Mouse (Mus musculus) heart, embryonic 13.5 days (tissue): ENCODE results near the gene Eef1g. TPM values are rescaled to one million over a fixed set of nuclear protein-coding genes. Genes with fewer than 3 reads are reported as not detected.
A peak's percentile ranks its signal among the peaks of the same experiment; 100 is the strongest.

Source experiments
- ATAC-seq: fragments of 200-750 bp; cut with Nextera tagmentation; 2 replicates; pipeline ENCODE4 v1.8.0; 2017; ENCODE audit warnings: moderate TSS enrichment; ENCODE audit not compliant: insufficient number of reproducible peaks, low FRiP score, low TSS enrichment; ENCODE audit errors: extremely low read depth
- H3K27ac ChIP-seq: fragments of 300-500 bp; sonication (generic); replicated peaks from 2 replicates; pipeline ENCODE4 v1.5.1; 2015; ENCODE audit warnings: moderate library complexity, mild to moderate bottlenecking, inconsistent platforms
- H3K27me3 ChIP-seq: fragments of 300-500 bp; sonication (generic); replicated peaks from 2 replicates; pipeline ENCODE4 v1.6.1; 2015; ENCODE audit warnings: mild to moderate bottlenecking, inconsistent platforms
- H3K36me3 ChIP-seq: fragments of 300-500 bp; sonication (generic); 2 replicates; pipeline ENCODE4 v1.6.1; 2015; ENCODE audit warnings: mild to moderate bottlenecking, inconsistent platforms
- H3K4me1 ChIP-seq: fragments of 300-500 bp; sonication (generic); 2 replicates; pipeline ENCODE4 v1.6.1; 2015; ENCODE audit warnings: inconsistent platforms
- H3K4me2 ChIP-seq: fragments of 300-500 bp; sonication (generic); 2 replicates; pipeline ENCODE4 v1.6.1; 2015; ENCODE audit warnings: inconsistent platforms, mild to moderate bottlenecking, moderate library complexity
- H3K4me3 ChIP-seq: fragments of 300-500 bp; sonication (generic); 2 replicates; pipeline ENCODE4 v1.5.1; 2015; ENCODE audit warnings: moderate library complexity, mild to moderate bottlenecking, inconsistent platforms
- H3K9ac ChIP-seq: fragments of 300-500 bp; sonication (generic); 2 replicates; pipeline ENCODE4 v1.6.1; 2015; ENCODE audit warnings: inconsistent platforms, mild to moderate bottlenecking, moderate library complexity
- H3K9me3 ChIP-seq: fragments of 300-500 bp; sonication (generic); 2 replicates; pipeline ENCODE4 v1.6.1; 2016; ENCODE audit warnings: inconsistent platforms
- WGBS: fragments of 180-500 bp; shearing (Covaris S2); methylation state at CpG from one replicate; pipeline ENCODE4 v1.1.7; 2015; ENCODE audit warnings: mixed read lengths; 5-methylcytosine and 5-hydroxymethylcytosine counted together
- polyA plus RNA-seq: library from polyadenylated mRNA; unstranded; fragments of >200 nt; fragmentation: Nextera tagmentation; extraction: Ambion mirVana; gene quantifications from 2 replicates; pipeline ENCODE4 v1.2.1, GENCODE M21; 2015

Eef1g gene
- 251 and 281 TPM in 2 replicates for polyA plus RNA-seq

GRCm38 (mm10) chr19:8966590-8967372 is at the start of gene Eef1g:
Eef1g (plus strand) TSS chr19:8967041.
- Histone ChIP-seq H3K4me1 (peaks cover 30% of the 10 kb centered on the region), H3K9ac (peak within 1 kb of the TSS; percentile 95), H3K4me2 (peak within 1 kb of the TSS; percentile 94), H3K27me3 (no peaks in the 10 kb centered on the region), H3K9me3 (no peaks in the 10 kb centered on the region), H3K27ac (peak within 1 kb of the TSS; percentile 96), H3K4me3 (peak within 1 kb of the TSS; percentile 76), H3K36me3 (peaks cover 75% of the 10 kb centered on the region)
- peak; percentile 100 for ATAC-seq
- under 1% methylated on average over 52 of the region's 52 CpGs for WGBS

DNA sequence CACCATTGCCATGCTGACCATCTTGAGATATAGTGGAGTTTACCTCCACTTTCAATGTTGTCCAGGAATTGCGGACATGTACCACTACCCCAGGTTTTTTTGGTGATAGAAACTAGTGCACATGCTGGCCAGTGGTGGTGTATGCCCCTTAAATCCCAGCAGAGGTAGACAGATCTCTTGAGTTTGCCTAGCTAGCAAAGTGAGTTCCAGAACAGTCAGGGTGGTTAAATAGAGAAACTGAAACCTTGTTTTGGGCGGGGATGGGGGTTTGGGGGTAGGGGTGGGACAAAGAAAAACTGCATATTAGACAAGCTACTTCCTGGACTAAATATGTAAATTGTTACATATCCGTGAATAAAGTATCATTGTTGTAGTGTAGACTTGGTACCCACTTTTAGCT is 47.8 kb upstream of the Eef1g start:
- no peak overlapping the region for H3K4me2 ChIP-seq
- no peak overlapping the region for H3K9ac ChIP-seq
- H3K4me1 ChIP-seq = peaks cover 15% of the 10 kb centered on the region
- H3K4me3 ChIP-seq = no peak overlapping the region
- 92% methylated on average over 3 of the region's 3 CpGs for WGBS
- ATAC-seq = no peak
- no peaks in the 10 kb centered on the region for H3K9me3 ChIP-seq
- no peak overlapping the region for H3K27ac ChIP-seq
- peaks cover 48% of the 10 kb centered on the region for H3K36me3 ChIP-seq
- H3K27me3 ChIP-seq = no peaks in the 10 kb centered on the region

GRCm38 (mm10) chr19:8919684-8920072 is 47.2 kb upstream of the Eef1g start:
- H3K27ac ChIP-seq = peak overlapping the region; percentile 89
- H3K27me3 ChIP-seq = no peaks in the 10 kb centered on the region
- ATAC-seq = no peak
- H3K4me2 ChIP-seq = peak overlapping the region; percentile 91
- peak overlapping the region; percentile 91 for H3K9ac ChIP-seq
- no peaks in the 10 kb centered on the region for H3K9me3 ChIP-seq
- peak overlapping the region; percentile 72 for H3K4me3 ChIP-seq
- peaks cover 41% of the 10 kb centered on the region for H3K36me3 ChIP-seq
- 52% methylated on average over 6 of the region's 6 CpGs for WGBS
- H3K4me1 ChIP-seq = peaks cover 15% of the 10 kb centered on the region

- H3K9me3 ChIP-seq = no peaks in the 10 kb centered on the region
- peaks cover 37% of the 10 kb centered on the region for H3K36me3 ChIP-seq
- H3K9ac ChIP-seq = peak within 1 kb of the TSS; percentile 91
- peak within 1 kb of the TSS; percentile 91 for H3K4me2 ChIP-seq
- H3K27ac ChIP-seq = peak within 1 kb of the TSS; percentile 89
- 3% methylated on average over 43 of the region's 50 CpGs for WGBS
- H3K27me3 ChIP-seq = no peaks in the 10 kb centered on the region
- peak within 1 kb of the TSS; percentile 72 for H3K4me3 ChIP-seq
- ATAC-seq = peak; percentile 95
- peaks cover 15% of the 10 kb centered on the region for H3K4me1 ChIP-seq
Observed at GRCm38 (mm10) chr19:8920073-8920736, 46.6 kb upstream of the Eef1g start, which contains the start of gene B3gat3. B3gat3 (plus strand) TSS chr19:8920374.

DNA sequence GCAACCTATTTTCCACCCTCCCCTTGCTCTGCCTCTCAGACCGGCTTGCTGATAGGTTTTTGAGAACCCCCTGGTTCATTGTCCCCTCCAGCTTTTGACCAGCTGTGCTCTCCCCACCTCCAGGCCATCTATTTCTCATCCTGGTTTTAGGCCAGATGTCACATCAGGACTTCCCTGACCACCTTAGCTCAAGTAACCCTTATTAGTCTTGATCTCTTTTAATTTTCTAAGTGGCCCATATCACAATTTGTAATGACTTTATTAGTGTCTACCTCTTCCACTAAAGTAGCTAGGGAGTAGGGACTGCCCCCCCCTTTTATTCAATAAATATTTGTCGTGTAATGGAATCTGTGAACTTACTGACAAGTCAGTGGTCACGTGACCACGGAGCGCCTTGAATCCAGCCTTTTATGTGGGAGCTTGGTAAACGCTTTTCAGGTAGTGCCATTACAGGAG is 46.0 kb upstream of the Eef1g start:
- peak overlapping the region; percentile 91 for H3K4me2 ChIP-seq
- peak overlapping the region; percentile 91 for H3K9ac ChIP-seq
- H3K4me1 ChIP-seq = peaks cover 15% of the 10 kb centered on the region
- ATAC-seq = 0 out of 2 replicates have a peak, but pooled peaks have one; percentile 4
- WGBS = 1% methylated on average over 6 of the region's 6 CpGs
- H3K27ac ChIP-seq = peak overlapping the region; percentile 89
- peak overlapping the region; percentile 72 for H3K4me3 ChIP-seq
- peaks cover 37% of the 10 kb centered on the region for H3K36me3 ChIP-seq
- no peaks in the 10 kb centered on the region for H3K27me3 ChIP-seq
- no peaks in the 10 kb centered on the region for H3K9me3 ChIP-seq

DNA sequence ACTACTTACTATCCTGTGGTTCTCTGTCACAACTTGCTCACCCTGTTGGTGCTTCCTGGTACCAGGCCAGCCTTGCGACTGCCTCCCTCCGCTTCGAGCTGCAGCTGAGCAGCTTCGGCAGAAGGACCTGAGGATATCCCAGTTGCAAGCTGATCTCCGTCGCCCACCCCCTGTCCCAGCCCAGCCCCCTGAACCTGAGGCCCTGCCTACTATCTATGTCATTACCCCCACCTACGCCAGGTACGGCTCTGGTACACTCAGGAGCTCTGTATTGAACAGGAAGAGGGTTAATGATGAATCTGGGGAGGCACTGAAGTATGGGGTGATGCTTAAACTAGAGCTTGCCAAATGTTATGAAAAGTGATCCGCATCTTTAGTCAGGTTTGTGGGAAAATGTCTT is 45.1 kb upstream of the Eef1g start:
- Histone ChIP-seq H3K4me1 (peaks cover 15% of the 10 kb centered on the region), H3K27ac (no peak overlapping the region), H3K4me2 (peak overlapping the region; percentile 91), H3K9me3 (no peaks in the 10 kb centered on the region), H3K9ac (peak overlapping the region; percentile 91), H3K4me3 (peak overlapping the region; percentile 72), H3K36me3 (peaks cover 37% of the 10 kb centered on the region), H3K27me3 (no peaks in the 10 kb centered on the region)
- ATAC-seq = no peak
- WGBS = 80% methylated on average over 9 of the region's 9 CpGs

GRCm38 (mm10) chr19:8926766-8927165 is 40.1 kb upstream of the Eef1g start:
- Histone ChIP-seq H3K27ac (no peak overlapping the region), H3K4me1 (peaks cover 23% of the 10 kb centered on the region), H3K4me2 (no peak overlapping the region), H3K36me3 (peaks cover 50% of the 10 kb centered on the region), H3K27me3 (no peaks in the 10 kb centered on the region), H3K9me3 (no peaks in the 10 kb centered on the region), H3K9ac (no peak overlapping the region), H3K4me3 (no peak overlapping the region)
- 87% methylated on average over 2 of the region's 2 CpGs for WGBS
- no peak for ATAC-seq

- 77% methylated on average over 12 of the region's 12 CpGs for WGBS
- Histone ChIP-seq H3K27me3 (no peaks in the 10 kb centered on the region), H3K9ac (no peak overlapping the region), H3K36me3 (peaks cover 49% of the 10 kb centered on the region), H3K4me3 (no peak overlapping the region), H3K4me2 (no peak overlapping the region), H3K9me3 (no peaks in the 10 kb centered on the region), H3K4me1 (peaks cover 21% of the 10 kb centered on the region), H3K27ac (no peak overlapping the region)
- ATAC-seq = no peak
Observed at GRCm38 (mm10) chr19:8927891-8928525, 38.8 kb upstream of the Eef1g start.

DNA sequence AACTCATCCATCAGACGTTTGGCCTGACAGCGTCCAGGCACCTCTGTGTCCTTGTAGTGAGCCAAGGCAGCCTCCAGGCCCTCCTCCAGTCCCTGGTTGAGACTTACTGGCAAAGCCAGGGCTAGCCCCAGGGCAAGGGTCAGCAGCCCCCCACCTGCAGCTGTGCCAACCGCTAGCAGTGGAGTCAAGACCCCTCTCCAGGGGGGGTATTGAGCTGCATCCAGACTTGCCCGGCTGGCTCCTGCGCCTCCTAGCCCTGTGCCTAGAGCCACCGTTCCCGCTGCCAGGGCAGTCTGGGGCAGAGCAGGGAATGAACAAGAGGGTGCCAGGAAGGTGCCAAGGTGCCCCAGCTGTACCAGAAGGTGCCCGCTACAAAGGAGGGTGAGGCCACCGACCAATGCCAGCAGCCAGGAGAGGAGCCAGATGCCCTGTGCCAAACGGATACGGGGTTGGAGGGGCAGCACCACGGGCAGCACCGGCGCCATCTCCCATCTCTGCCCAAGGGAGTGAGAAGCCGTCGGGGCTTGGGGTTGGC is 38.1 kb upstream of the Eef1g start:
- Histone ChIP-seq H3K9me3 (no peaks in the 10 kb centered on the region), H3K27me3 (no peaks in the 10 kb centered on the region), H3K36me3 (peaks cover 50% of the 10 kb centered on the region), H3K27ac (peak overlapping the region; percentile 82), H3K9ac (peak overlapping the region; percentile 91), H3K4me3 (peak overlapping the region; percentile 89), H3K4me1 (peaks cover 21% of the 10 kb centered on the region), H3K4me2 (peak overlapping the region; percentile 87)
- ATAC-seq = no peak
- 18% methylated on average over 16 of the region's 16 CpGs for WGBS

DNA sequence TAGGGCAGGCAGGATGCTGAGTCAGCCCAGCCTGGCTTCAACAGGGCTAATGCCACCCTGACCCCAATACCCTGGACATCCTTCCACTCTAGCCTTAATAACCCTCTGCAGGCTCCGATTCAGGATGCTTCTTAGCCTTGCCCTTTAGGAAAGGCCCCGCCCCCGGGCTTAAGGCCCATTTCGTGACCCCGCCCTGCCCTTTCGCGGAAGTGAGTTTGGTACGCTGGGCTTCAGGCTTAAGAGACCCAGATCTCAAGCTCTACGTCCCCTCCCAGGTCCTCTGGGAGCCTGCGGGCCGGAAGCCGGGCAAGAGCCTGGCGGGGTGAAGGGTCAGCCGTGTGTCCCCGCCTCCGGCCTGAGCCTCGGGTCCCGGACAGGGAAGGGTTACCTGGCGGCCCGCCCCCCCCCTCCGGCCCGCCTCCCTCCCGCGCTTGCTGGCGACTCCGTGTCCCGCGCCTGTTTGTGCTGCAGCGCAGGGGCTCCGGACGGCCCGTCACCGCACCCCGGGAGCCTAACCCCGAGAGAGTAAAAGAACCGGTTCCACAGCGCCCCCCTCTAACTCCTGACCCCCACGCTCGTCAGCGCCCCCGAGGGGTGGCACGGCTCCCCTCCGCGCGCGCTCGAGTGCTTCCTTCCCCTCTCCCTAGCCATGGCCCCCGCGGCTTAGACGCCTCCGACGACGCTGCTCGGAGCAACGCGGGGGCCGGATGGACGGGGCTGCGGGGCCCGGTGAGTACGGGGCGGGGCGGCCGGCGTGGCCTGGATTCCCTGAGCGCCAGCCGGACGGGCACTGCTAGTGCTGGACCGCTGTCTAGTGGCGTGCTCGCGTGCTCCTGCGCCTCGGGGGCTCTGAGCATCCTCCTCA is 37.4 kb upstream of the Eef1g start, which contains the start of the genes Rom1 and Eml3:
TSS of gene Rom1 (minus strand) at position 133 of the 865 bp plus-strand sequence.
TSS of gene Eml3 (plus strand) at position 329 of the 865 bp plus-strand sequence.
- Histone ChIP-seq H3K36me3 (peaks cover 54% of the 10 kb centered on the region), H3K9ac (peak within 1 kb of the TSS; percentile 91), H3K4me1 (peaks cover 21% of the 10 kb centered on the region), H3K27me3 (no peaks in the 10 kb centered on the region), H3K9me3 (no peaks in the 10 kb centered on the region), H3K4me3 (peak within 1 kb of the TSS; percentile 89), H3K4me2 (peak within 1 kb of the TSS; percentile 87), H3K27ac (peak within 1 kb of the TSS; percentile 82)
- under 1% methylated on average over 71 of the region's 74 CpGs for whole genome bisulfite sequencing
- ATAC-seq = peak; percentile 78
